Mouse (Mus musculus) induced T-regulatory cell, adult 2 months (primary cell): ENCODE data around the gene Trpv6.

Experiments
- DNase-seq: peaks from one replicate; pipeline ENCODE4 v3.0.0-alpha.2; 2012; ENCODE audit warnings: low read depth

Gene Trpv6

DNA sequence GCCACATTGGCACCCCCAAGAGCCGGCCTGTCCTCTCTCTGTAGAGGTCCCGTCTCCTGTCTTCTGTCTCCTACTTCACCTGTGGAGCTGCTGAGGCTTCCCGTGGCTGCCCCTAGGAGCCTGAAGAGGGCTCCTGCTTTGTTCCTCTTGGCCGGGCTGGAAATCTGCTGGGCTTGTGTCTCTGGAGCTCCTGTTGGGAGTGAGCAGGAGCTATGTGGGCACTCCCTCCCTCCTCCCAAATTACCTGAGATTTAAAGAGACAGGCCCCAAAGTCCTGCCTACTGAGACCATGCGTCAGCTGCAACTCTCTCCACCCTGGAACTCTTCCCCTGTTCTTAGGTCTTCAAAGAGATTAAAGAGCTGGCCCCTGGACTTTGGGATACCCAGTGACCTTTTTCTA is at the start of gene Trpv6:
Gene Trpv6 (minus strand): TSS at position 228 of the 400 bp plus-strand sequence.
- no peak for DNase-seq

- DNase-seq, result no peak
Measured at GRCm38 (mm10) chr6:41685596-41685995, 49.4 kb upstream of the Trpv6 start.

GRCm38 (mm10) chr6:41684911-41685310 is 48.7 kb upstream of the Trpv6 start:
- DNase-seq, result no peak

DNA sequence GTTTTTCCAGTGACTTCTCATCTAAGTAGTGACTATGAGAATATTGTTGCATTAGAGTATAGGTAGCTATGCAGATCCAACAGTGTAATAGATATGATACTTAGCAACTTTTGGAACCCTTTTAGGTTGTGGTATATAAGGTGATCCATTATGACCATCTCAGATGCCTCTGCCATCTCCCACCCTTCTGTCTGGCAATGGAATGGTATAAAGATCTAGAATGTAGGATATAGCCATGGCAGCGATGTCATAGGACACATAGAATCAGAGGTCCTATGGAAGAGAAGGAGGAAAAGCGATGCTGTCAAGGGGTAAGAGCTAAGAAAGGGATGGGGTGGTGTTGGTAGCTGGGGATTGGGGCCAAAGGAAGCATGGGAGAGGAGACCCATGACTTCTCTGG is 47.9 kb upstream of the Trpv6 start, which contains the start of gene Llcfc1:
Gene Llcfc1 (plus strand): TSS at position 301 of the 400 bp plus-strand sequence.
- DNase-seq, result no peak

- DNase-seq, result no peak
Measured at GRCm38 (mm10) chr6:41681656-41682055, 45.5 kb upstream of the Trpv6 start.

- no peak for DNase-seq
Measured at GRCm38 (mm10) chr6:41680669-41681068, 44.5 kb upstream of the Trpv6 start, which contains the start of gene Trpv5. Trpv5 (minus strand) TSS chr6:41680769.

GRCm38 (mm10) chr6:41676530-41676929 is 40.3 kb upstream of the Trpv6 start:
- DNase-seq, result no peak

GRCm38 (mm10) chr6:41662320-41662719 is 26.1 kb upstream of the Trpv6 start:
- DNase-seq, result peak; percentile 43

DNA sequence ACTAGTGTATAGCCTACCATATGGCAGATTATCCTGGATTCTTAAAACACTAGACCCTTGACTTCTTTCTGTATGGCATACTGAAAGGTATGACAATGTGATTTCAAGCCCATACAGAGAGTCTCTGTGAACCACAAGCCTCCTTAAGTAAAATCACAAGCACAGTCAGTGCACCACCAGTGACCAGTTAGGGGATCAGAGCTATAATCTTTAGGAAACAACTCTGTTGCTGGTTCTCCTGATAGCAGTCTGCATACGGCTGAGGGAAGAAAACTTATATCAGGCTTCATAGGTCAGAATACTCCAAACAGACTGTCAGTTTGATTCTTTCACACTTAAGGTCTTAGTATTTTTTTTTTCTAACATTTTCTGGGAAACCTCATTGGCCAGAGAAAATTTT is 22.3 kb upstream of the Trpv6 start:
- DNase-seq, result no peak

DNA sequence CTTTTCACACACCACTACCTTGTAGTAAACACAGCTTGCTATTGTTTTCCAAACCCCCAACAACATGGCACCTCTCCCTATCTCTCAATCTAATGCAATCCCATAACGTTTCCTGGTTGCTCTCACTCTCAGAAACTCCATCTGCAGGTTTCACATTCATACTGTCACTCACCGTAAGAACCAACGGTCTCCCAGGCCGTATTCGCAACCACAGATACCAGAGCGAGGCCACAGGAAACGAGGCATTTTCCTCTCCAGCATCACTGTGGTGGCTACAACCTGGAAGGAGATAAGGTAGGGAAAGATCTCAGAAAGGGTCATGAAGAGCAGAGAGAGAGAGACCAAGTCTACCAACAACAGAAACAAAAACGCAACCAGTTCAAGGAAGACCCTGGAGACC is 18.4 kb upstream of the Trpv6 start:
- DNase-seq, result peak; percentile 15

DNA sequence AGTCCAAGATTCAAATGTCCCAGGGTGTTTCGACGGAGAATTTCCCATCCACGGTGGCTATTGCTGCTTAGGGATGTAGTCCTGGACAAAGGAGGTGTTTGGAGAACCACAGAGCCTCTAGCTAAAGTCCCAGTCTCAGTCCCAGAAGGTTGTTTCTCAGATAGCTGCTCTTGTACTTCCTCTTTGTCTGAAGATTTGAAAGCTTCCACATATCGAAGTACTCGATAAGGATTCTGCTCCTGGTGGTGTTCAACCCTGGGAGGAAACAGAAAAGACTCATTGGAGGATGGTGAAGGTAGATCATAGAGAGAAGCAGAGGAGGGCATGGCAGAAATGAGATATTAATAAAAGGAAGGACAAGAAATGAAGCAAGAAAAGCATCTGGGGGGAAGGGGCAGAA is 17.0 kb upstream of the Trpv6 start:
- no peak for DNase-seq

- DNase-seq, result no peak
Measured at GRCm38 (mm10) chr6:41646672-41647071, 10.5 kb upstream of the Trpv6 start.

DNA sequence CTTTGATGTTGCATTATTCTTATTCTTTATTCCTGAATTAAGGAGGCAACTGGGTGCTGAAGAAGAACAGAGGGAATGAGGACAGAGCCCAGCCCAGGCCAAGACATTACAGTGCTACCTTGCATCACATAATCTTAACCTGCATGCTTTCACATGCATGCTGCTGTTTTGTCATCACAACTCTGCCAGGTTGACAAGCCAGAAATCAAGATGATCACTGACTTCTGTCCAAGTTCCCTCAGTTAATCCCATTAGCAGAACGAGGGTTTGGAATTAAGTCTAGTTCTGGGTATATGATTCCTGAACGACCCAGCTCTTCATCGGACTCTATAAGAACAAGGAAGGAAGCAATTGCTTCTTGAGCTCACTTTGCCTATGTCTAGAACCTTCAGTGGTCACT is 10.0 kb upstream of the Trpv6 start:
- DNase-seq, result no peak

GRCm38 (mm10) chr6:41643227-41643626 is 7.0 kb upstream of the Trpv6 start:
- DNase-seq, result no peak

GRCm38 (mm10) chr6:41642765-41643164 is 6.6 kb upstream of the Trpv6 start:
- no peak for DNase-seq

DNA sequence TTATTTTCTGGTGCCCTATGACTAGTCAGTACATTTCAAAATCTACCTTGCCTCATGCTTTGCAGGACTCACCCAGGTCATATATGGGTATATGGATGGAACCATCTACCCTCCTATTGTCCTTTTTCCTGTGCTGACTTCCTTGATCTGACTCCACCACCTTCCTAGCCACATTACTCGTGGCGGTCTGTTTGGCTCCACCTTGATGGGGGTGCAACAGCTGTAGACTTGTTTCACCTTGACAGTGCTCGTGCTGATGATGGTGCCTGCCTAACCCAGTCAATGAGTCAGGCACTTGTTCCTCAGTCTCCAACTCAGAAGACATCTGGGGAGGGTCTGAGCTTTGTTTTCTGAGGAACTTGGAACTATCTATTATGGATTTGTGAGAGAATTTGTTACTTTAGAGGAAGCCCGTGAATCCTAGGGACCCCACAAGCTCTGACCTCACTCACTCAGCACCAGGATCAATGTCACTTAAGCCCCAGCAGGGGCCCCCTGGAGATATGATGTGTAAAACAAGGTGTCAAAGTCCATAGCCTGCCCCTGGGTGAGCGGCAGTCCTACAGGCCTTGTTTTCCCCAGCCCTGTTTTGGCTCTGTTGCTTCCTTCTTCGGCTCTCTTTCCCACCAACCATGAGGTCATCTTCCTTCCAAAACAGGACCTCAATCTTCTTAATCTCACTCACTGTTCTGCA is 5.1 kb upstream of the Trpv6 start:
- DNase-seq, result no peak

- no peak for DNase-seq
Measured at GRCm38 (mm10) chr6:41640449-41640848, 4.2 kb upstream of the Trpv6 start.

DNA sequence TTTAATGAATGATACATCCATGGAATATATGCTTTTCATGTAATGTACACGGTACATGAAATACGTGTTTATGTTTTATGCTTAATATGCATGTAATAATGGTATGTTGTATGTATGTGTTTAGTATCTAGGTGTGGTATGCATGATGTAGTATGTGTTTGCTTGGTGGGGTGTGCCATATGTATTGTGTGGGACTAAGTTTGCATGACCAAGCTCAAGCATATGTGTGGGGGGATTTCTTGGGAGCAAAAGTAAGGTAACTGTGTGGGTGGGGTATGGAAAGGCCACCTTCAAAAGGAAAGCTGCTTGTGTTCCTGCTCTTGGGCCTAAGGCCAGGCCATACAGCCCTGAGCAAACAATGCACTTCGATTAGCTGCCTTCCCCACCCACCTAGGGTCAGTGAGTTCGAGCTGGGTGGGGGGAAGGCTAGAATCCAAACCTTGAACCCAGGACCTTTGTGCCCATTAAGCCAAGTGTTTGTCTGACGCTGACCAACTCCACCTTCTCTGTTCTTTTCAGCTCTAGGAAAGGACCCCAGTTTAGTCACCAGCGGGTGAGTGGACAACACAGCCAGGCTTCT is 1.8 kb upstream of the Trpv6 start:
- no peak for DNase-seq

- no peak for DNase-seq
Measured at GRCm38 (mm10) chr6:41637393-41637792, 1.2 kb upstream of the Trpv6 start.

DNA sequence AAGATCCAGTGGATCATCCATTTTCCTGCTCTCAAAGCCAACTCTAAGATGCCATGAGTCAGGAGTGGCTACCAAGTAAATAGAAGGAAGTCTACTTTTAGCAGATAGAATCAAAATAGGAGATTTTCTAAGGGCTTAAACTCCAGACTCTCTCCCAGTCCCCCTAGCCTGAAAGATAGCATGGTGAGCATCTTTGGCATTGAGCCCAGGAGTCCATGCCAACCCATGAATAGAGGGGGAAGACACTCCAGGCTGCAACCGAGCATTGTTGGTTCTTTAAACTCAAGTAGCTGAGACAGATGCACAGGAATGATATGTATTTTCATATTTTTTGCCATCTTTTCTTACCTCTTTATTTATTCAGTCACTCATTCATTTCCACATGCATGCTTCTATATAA is 994 bp downstream of the Trpv6 start:
- no peak for DNase-seq

DNA sequence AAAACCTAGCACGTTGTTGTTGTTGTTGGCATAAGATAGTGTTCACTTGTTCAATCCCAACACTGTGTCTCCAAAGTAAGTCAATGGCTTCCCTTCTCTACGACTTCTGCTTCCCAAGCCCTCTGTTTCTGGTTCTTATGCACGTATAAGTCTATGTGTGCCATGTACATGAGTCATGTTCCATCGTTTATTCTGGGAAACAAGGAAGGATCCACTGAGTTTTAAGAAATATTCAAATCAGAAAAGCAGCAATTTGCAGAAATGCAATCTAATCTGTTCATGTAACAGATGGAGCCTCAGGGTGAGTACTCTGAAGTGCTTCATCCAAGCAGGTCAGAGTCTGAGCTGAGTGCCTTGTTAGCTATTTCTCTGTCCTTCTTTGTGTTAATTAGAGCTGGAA is 4.7 kb downstream of the Trpv6 start:
- no peak for DNase-seq

DNA sequence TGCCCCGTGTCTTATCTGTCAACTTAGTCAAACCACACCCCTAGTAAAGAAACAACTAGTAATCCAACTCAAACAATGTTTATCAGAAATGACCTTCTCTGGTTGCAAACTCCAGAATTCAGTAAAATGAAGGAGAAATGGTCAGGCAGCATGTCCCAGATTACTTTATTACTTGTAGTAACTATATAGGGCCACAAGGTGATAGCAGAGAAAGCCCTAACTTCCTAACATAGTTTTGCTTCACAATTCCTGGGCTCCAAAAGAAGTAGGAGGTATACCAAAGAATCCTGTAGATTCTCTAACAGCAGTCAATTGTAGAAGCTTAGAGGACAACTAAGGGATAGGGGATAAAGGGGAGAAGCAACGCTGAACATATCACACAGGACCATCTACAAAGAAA is 5.4 kb downstream of the Trpv6 start:
- no peak for DNase-seq

GRCm38 (mm10) chr6:41628180-41628579 is 8.0 kb downstream of the Trpv6 start:
- DNase-seq, result no peak

DNA sequence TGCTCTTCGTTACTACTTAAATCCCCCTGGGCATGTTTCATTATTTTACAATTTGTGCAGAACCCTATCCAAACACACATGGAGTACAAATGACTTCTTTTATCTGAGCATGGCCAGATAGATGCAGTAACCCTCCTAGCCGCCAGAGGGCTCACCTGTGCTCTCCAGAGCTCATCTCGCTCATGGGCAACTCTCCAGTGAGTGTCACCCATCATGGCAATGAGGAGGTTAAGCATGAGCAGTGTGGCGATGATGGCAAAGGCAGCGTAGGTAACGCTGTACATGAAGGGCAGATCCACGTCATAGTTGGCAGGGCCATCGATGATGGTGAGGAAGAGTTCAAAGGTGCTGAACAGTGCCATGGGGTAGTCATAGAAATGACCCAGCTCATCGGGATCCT is 13.5 kb downstream of the Trpv6 start:
- DNase-seq, result peak; percentile 69
